Mouse (Mus musculus): ENCODE measurements at regions not wholly inside any gene's neighbourhood (a gene's known extent, or its start where the extent isn't known, plus 50 kb on each side); places are given as distances from the start of the nearest gene placed in this dataset.

- 74% methylated on average over 5 of the region's 5 CpGs for WGBS
- H3K9ac ChIP-seq = no peak overlapping the region
- H3K4me1 ChIP-seq = no peaks in the 10 kb centered on the region
- H3K36me3 ChIP-seq = no peaks in the 10 kb centered on the region
- ATAC-seq (ENCODE audit: low FRiP score, low read depth) = no peak
- no peak overlapping the region for H3K4me2 ChIP-seq (replicated peaks)
- H3K27ac ChIP-seq = no peak overlapping the region
- no peak overlapping the region for H3K4me3 ChIP-seq
- H3K9me3 ChIP-seq = no peaks in the 10 kb centered on the region
- no peaks in the 10 kb centered on the region for H3K27me3 ChIP-seq (replicated peaks)
Measured at GRCm38 (mm10) chr11:71625501-71626191, 124.1 kb upstream of the Wscd1 start.

DNA sequence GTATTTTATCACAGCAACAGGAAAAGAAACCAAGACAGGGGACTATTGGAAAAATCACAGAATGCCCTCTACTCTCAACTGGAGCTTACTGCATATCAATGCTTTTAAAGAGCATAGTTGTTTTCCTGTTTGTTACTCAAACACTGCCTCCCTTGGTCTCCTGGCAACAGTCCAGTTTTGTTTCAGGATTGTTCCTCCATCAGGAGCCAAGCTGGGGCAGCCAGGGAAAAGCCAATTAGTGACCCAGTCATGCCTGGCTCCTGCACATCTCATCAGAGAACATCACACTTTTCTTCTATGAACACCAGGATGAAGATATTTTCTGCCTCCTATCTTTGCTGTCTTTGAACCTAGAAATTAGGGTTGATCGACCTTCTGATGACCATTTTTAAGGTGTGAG, 113.6 kb upstream of the Wscd1 start:
- peaks cover 12% of the 10 kb centered on the region for H3K4me1 ChIP-seq
- no peaks in the 10 kb centered on the region for H3K9me3 ChIP-seq
- 82% methylated on average over 1 of the region's 1 CpGs for WGBS
- no peak overlapping the region for H3K4me3 ChIP-seq
- H3K27ac ChIP-seq = no peak overlapping the region
- H3K27me3 ChIP-seq (replicated peaks) = no peaks in the 10 kb centered on the region
- no peak for ATAC-seq (ENCODE audit: low FRiP score, low read depth)
- no peak overlapping the region for H3K4me2 ChIP-seq (replicated peaks)
- H3K36me3 ChIP-seq = no peaks in the 10 kb centered on the region
- H3K9ac ChIP-seq = no peak overlapping the region

DNA sequence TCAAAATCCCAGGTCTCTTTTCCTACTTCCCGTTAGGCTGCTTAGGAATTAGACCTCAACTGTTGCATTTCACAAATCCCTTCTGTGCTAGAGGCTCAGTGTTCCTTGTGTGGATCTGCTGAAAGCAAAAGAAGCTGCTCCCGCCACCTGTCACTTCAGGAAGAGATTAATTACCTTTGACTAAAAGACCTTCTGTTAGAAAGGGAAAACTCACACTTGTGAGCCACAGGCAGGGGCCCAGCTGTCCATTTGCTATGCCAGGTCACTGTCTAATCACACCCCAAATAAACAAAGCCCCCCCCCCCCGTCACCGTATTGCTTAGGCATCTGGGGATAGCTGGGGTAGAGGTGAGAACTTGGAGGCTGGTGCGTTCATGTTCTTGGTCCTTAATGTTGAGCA, 112.9 kb upstream of the Wscd1 start:
- no peaks in the 10 kb centered on the region for H3K36me3 ChIP-seq
- no peaks in the 10 kb centered on the region for H3K27me3 ChIP-seq (replicated peaks)
- H3K4me1 ChIP-seq = peaks cover 12% of the 10 kb centered on the region
- peak; percentile 61; the same call in 1 of the 2 replicates for ATAC-seq (ENCODE audit: low FRiP score, low read depth)
- no peak overlapping the region; the same call in 1 of the 2 replicates for H3K4me2 ChIP-seq (replicated peaks)
- no peak overlapping the region for H3K4me3 ChIP-seq
- H3K9ac ChIP-seq = no peak overlapping the region
- WGBS = 5% methylated on average over 5 of the region's 5 CpGs
- H3K27ac ChIP-seq = no peak overlapping the region
- H3K9me3 ChIP-seq = no peaks in the 10 kb centered on the region

GRCm38 (mm10) chr11:71642886-71643285, 106.8 kb upstream of the Wscd1 start:
- no peak overlapping the region for H3K4me3 ChIP-seq
- no peaks in the 10 kb centered on the region for H3K4me1 ChIP-seq
- no peaks in the 10 kb centered on the region for H3K9me3 ChIP-seq
- WGBS = 70% methylated on average over 5 of the region's 5 CpGs
- H3K4me2 ChIP-seq (replicated peaks) = no peak overlapping the region
- H3K27me3 ChIP-seq (replicated peaks) = no peaks in the 10 kb centered on the region
- H3K27ac ChIP-seq = no peak overlapping the region
- H3K9ac ChIP-seq = no peak overlapping the region
- ATAC-seq (ENCODE audit: low FRiP score, low read depth) = no peak
- H3K36me3 ChIP-seq = no peaks in the 10 kb centered on the region

- no peak overlapping the region for H3K27ac ChIP-seq
- H3K27me3 ChIP-seq (replicated peaks) = no peaks in the 10 kb centered on the region
- no peak for ATAC-seq (ENCODE audit: low FRiP score, low read depth)
- H3K9ac ChIP-seq = no peak overlapping the region
- WGBS = 90% methylated on average over 5 of the region's 5 CpGs
- H3K4me2 ChIP-seq (replicated peaks) = no peak overlapping the region
- no peaks in the 10 kb centered on the region for H3K36me3 ChIP-seq
- H3K9me3 ChIP-seq = no peaks in the 10 kb centered on the region
- H3K4me1 ChIP-seq = no peaks in the 10 kb centered on the region
- no peak overlapping the region for H3K4me3 ChIP-seq
Measured at GRCm38 (mm10) chr11:71651756-71652380, 97.9 kb upstream of the Wscd1 start.

- Histone ChIP-seq H3K9ac (no peak overlapping the region), H3K36me3 (no peaks in the 10 kb centered on the region), H3K4me3 (no peak overlapping the region), H3K4me1 (no peaks in the 10 kb centered on the region), H3K9me3 (no peaks in the 10 kb centered on the region), H3K27me3 (replicated peaks) (no peaks in the 10 kb centered on the region), H3K27ac (no peak overlapping the region), H3K4me2 (replicated peaks) (no peak overlapping the region)
- 67% methylated on average over 5 of the region's 5 CpGs for WGBS
- no peak for ATAC-seq (ENCODE audit: low FRiP score, low read depth)
Measured at GRCm38 (mm10) chr11:71652381-71652775, 97.3 kb upstream of the Wscd1 start.

DNA sequence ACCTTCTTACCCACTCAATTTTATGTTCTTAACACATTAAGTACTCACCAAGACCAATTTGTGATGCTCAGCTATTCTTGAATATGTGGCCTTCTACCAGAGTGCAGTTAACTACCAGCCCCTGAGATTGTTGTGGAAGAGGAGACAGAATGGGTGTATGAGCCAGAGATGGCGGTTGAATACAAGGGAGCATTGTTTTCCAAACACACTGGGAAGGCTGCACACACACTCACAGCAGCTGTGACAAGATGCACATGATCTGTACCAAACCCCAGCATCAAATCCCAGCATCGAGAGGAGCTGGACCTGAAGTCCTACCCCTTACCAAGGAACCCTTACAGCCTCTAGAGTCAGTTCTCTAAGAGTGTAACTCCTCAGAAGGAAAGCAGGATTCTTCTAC, 91.4 kb upstream of the Wscd1 start:
- no peak overlapping the region for H3K4me2 ChIP-seq (replicated peaks)
- H3K27ac ChIP-seq = no peak overlapping the region
- WGBS = 45% methylated on average over 2 of the region's 2 CpGs
- H3K9me3 ChIP-seq = no peaks in the 10 kb centered on the region
- no peaks in the 10 kb centered on the region for H3K36me3 ChIP-seq
- no peaks in the 10 kb centered on the region for H3K4me1 ChIP-seq
- no peak overlapping the region for H3K9ac ChIP-seq
- no peak overlapping the region for H3K4me3 ChIP-seq
- no peaks in the 10 kb centered on the region for H3K27me3 ChIP-seq (replicated peaks)
- ATAC-seq (ENCODE audit: low FRiP score, low read depth) = no peak

DNA sequence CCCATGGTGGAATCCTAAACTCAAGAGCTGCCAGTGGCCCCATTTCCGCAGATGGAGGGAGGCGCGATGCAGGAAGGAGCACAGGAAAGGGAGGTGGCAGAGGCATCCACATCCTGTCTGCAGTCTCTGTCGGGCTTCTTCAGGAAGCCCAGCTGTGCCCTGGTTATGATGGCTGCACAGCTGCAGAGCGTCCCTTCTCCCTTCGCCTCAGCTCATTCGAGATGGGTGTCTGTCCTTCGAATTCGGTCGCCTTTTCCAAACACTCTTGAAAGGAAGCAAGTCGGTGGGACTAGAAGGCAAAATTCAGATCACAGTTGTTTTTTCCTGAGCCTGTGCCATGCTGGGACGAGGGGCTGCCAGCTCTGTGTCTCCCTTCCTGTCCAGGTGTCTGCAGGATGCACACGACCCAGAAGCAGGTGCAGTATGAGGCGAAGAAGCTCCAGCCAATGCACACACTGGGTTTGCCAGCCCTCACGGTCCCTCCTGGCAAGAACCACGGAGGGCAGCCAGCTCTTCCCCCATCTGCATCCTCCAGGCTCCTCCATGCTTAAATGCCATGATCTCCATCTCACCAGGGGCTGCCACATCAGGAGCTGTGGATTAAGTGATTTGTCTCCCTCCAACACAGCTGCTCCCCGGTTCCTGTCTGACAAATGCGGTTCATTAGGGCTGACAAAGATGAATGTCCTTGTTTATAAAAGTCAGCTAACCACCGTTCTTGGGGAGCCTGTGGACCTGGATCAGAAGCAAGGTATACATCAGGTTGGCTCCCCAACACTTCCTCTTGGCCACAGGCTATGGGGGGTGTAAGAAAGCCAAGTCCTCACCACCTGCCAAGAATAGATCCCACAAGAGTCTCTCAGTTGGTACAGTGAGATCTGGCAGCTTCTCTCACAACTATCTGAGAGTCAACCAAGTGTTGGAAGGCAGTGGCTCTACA, 79.3 kb upstream of the Wscd1 start:
- 72% methylated on average over 19 of the region's 19 CpGs for WGBS
- no peak overlapping the region for H3K27ac ChIP-seq
- H3K9me3 ChIP-seq = no peaks in the 10 kb centered on the region
- H3K9ac ChIP-seq = no peak overlapping the region
- H3K4me3 ChIP-seq = no peak overlapping the region
- no peak overlapping the region for H3K4me2 ChIP-seq (replicated peaks)
- H3K27me3 ChIP-seq (replicated peaks) = no peaks in the 10 kb centered on the region
- ATAC-seq (ENCODE audit: low FRiP score, low read depth) = no peak
- H3K4me1 ChIP-seq = no peaks in the 10 kb centered on the region
- no peaks in the 10 kb centered on the region for H3K36me3 ChIP-seq

GRCm38 (mm10) chr11:71672171-71673050, 77.3 kb upstream of the Wscd1 start:
- Histone ChIP-seq H3K9ac (no peak overlapping the region), H3K9me3 (no peaks in the 10 kb centered on the region), H3K27me3 (replicated peaks) (no peaks in the 10 kb centered on the region), H3K4me3 (no peak overlapping the region), H3K4me1 (no peaks in the 10 kb centered on the region), H3K27ac (no peak overlapping the region), H3K4me2 (replicated peaks) (no peak overlapping the region), H3K36me3 (no peaks in the 10 kb centered on the region)
- WGBS = 67% methylated on average over 8 of the region's 8 CpGs
- ATAC-seq (ENCODE audit: low FRiP score, low read depth) = no peak

DNA sequence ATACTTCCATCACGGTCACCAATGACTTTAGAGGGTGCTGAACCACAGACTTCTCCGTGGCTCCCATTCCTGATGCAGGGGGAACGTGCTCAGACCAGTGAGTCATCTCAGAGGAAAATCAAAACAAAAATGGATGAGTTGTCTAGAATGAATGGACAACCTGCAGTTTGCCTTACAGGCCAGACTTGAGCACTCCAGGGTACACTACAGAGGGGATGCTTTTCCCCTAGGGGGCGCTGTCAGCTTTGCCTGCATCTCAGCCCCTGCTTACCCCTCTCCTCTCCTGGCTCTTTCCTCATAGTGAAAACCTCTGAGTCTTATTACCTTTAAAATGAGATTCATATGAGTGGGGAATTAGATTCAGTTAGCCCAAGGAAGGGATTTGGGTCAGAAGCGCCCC, 75.4 kb upstream of the Wscd1 start:
- no peak for ATAC-seq (ENCODE audit: low FRiP score, low read depth)
- no peak overlapping the region for H3K4me2 ChIP-seq (replicated peaks)
- no peak overlapping the region for H3K9ac ChIP-seq
- no peaks in the 10 kb centered on the region for H3K9me3 ChIP-seq
- H3K27me3 ChIP-seq (replicated peaks) = no peaks in the 10 kb centered on the region
- no peaks in the 10 kb centered on the region for H3K4me1 ChIP-seq
- H3K36me3 ChIP-seq = no peaks in the 10 kb centered on the region
- WGBS = 49% methylated on average over 5 of the region's 5 CpGs
- no peak overlapping the region for H3K27ac ChIP-seq
- no peak overlapping the region for H3K4me3 ChIP-seq

DNA sequence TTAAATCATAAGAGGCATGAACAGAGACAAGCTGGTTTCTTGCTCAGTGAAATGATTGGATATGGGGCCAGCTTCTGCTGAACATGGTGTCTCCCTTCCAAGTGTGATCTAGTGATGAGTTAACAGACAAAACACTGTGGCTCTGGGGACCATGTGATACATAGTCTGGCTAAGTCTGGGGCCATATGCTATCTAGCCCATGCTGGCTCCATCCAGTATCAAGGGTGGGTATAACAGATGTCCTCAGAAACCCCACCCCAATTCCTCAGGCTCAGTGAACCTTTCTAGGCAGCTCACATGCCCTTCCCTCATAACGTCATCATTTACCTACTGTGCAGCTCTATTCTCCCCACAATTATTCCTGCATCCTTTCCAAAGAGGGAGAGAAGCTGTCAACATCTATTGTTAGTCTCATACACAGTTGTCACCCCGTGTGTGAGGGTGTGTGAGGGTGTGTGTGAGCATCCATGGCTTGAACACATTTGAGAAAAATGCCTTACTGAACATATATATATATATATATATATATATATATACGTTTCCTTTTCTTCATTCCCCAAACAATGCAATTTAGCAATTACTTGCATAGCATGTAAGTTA, 73.9 kb upstream of the Wscd1 start:
- Histone ChIP-seq H3K36me3 (no peaks in the 10 kb centered on the region), H3K27ac (no peak overlapping the region), H3K4me1 (0 out of 2 replicates have a peak, but pooled peaks cover 2% of the 10 kb centered on the region), H3K4me2 (replicated peaks) (no peak overlapping the region), H3K27me3 (replicated peaks) (no peaks in the 10 kb centered on the region), H3K9me3 (no peaks in the 10 kb centered on the region), H3K9ac (no peak overlapping the region), H3K4me3 (no peak overlapping the region)
- no peak for ATAC-seq (ENCODE audit: low FRiP score, low read depth)
- WGBS = 65% methylated on average over 3 of the region's 3 CpGs

Data from neural tube, embryonic 12.5 days (tissue).